In the genomic region with DNA sequence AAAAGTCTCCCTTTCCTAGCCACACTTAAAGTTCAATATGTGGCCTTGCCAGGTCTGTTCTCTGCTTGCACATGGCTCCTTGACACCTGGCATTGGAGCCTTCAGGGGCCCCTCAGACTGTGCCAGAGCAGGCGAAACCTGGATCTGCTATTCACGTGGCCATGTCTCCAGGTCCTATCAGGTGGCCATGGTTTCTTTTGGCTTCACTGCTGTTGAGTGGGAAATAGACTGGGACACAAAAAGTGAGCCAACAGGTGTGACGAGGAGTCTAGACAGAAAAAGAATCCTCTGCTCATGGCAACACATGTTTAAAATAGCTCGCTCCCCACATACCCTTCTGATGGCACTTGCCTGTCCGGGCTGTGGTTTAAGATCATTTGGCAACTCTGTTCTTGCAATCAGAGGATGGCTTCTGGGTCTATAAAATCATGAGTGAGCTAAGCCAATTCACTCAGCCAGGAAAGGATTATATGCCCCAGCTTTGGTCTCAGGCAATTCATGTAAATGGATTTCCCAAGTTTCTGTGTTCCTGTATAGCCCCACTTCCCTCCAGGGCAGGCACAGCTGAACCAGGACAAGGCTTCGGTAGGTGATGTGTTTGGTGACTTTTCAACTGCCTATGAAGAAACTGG, we compare ENCODE assay signal across 16 mouse cellular contexts.
DNase-seq lines count a peak whose midpoint lies in the region; ATAC-seq and TF ChIP-seq lines count a peak whose summit lies in the region.
"Had no signal": no experiment of that assay in that cellular context is flagged by ENCODE, and none has a peak within 500 bp of the region (broad histone marks: within the 10 kb centered on the region; RNA-seq: fewer than 3 reads in every experiment).

No protein-coding gene starts in this region.

- H3K9ac ChIP-seq in embryonic facial prominence, embryonic 14.5 days (ENCODE audit: low read depth, low read length), result no peak overlapping the region
- H3K9ac ChIP-seq in liver, postnatal 0 days (replicated peaks), result no peak overlapping the region
- H3K9ac ChIP-seq in liver, embryonic 11.5 days (ENCODE audit: low read depth, low read length), result no peak overlapping the region
- H3K9ac ChIP-seq: forebrain, embryonic 12.5 days; hindbrain, embryonic 12.5 days had no signal

- TF ChIP-seq POLR2A in myocyte (IDR thresholded peaks at IDR 0.05; ENCODE audit: insufficient read length, low read depth), result no peak

- TF ChIP-seq EP300 in liver, postnatal 0 days (IDR thresholded peaks at IDR 0.05; ENCODE audit: low read depth), result no peak

- no peaks in the 10 kb centered on the region for H3K9me3 ChIP-seq in embryonic facial prominence, embryonic 14.5 days (ENCODE audit: control insufficient read depth, low read length)
- H3K9me3 ChIP-seq in embryonic facial prominence, embryonic 10.5 days, result no peaks in the 10 kb centered on the region
- H3K9me3 ChIP-seq in liver, postnatal 0 days (ENCODE audit: low read length), result no peaks in the 10 kb centered on the region
- no peaks in the 10 kb centered on the region for H3K9me3 ChIP-seq in liver, embryonic 11.5 days (ENCODE audit: control insufficient read depth, low read length)
- H3K9me3 ChIP-seq: forebrain, embryonic 12.5 days; heart, embryonic 10.5 days; hindbrain, embryonic 12.5 days had no signal

- peak; percentile 5 for DNase-seq in embryonic facial prominence, embryonic 14.5 days (ENCODE audit: low spot score)
- DNase-seq in embryonic facial prominence, embryonic 10.5 days (ENCODE audit: low spot score), result no peak
- DNase-seq in liver, postnatal 0 days, result no peak
- no peak for DNase-seq in liver, embryonic 11.5 days (ENCODE audit: low spot score)
- DNase-seq in thymus, postnatal 36 days, result no peak
- no peak for DNase-seq in thymus, adult 18-20 months
- DNase-seq: cerebellum, adult 2 months; cerebellum, postnatal 10 days; heart, postnatal 4 days had no signal

- no peak overlapping the region for H3K4me3 ChIP-seq in embryonic facial prominence, embryonic 14.5 days (ENCODE audit: low read depth, low read length)
- H3K4me3 ChIP-seq in embryonic facial prominence, embryonic 10.5 days, result no peak overlapping the region
- H3K4me3 ChIP-seq in liver, postnatal 0 days (ENCODE audit: low read depth, low read length), result no peak overlapping the region
- no peak overlapping the region for H3K4me3 ChIP-seq in liver, embryonic 11.5 days (ENCODE audit: low read depth, low read length)
- no peak overlapping the region for H3K4me3 ChIP-seq in myocyte
- H3K4me3 ChIP-seq: forebrain, embryonic 12.5 days; heart, embryonic 10.5 days; hindbrain, embryonic 12.5 days had no signal

- no peaks in the 10 kb centered on the region for H3K36me3 ChIP-seq in embryonic facial prominence, embryonic 14.5 days (ENCODE audit: control insufficient read depth, insufficient read depth, low read length)
- H3K36me3 ChIP-seq in embryonic facial prominence, embryonic 10.5 days (replicated peaks), result no peaks in the 10 kb centered on the region
- H3K36me3 ChIP-seq in liver, postnatal 0 days (replicated peaks; ENCODE audit: insufficient read depth, low read length), result no peaks in the 10 kb centered on the region
- no peaks in the 10 kb centered on the region for H3K36me3 ChIP-seq in liver, embryonic 11.5 days (ENCODE audit: control insufficient read depth, insufficient read depth, low read length)
- no peaks in the 10 kb centered on the region for H3K36me3 ChIP-seq in myocyte (ENCODE audit: control insufficient read depth, insufficient read depth)
- H3K36me3 ChIP-seq: forebrain, embryonic 12.5 days; heart, embryonic 10.5 days; hindbrain, embryonic 12.5 days had no signal

- no peaks in the 10 kb centered on the region for H3K79me2 ChIP-seq in myocyte (ENCODE audit: control insufficient read depth, insufficient read depth)

- 65% methylated on average over 6 of the region's 6 CpGs for WGBS in embryonic facial prominence, embryonic 14.5 days
- WGBS in embryonic facial prominence, embryonic 10.5 days, result 86% methylated on average over 6 of the region's 6 CpGs
- WGBS in liver, postnatal 0 days (ENCODE audit: insufficient replicate concordance), result 72% methylated on average over 6 of the region's 6 CpGs
- 82% methylated on average over 6 of the region's 6 CpGs for WGBS in liver, embryonic 11.5 days

- no peak for ATAC-seq in embryonic facial prominence, embryonic 14.5 days (ENCODE audit: low read depth)
- peak; percentile 47; the same call in 1 of the 2 replicates for ATAC-seq in liver, postnatal 0 days
- ATAC-seq in liver, embryonic 11.5 days (replicated peaks; ENCODE audit: low FRiP score), result no peak
- ATAC-seq: forebrain, embryonic 16.5 days; hindbrain, embryonic 16.5 days; inflammation-experienced regulatory T-cells, adult 6 months had no signal

- no peak overlapping the region for H3K4me2 ChIP-seq in embryonic facial prominence, embryonic 14.5 days (ENCODE audit: low read depth, low read length)
- H3K4me2 ChIP-seq in liver, postnatal 0 days (ENCODE audit: low read depth, low read length), result no peak overlapping the region
- H3K4me2 ChIP-seq in liver, embryonic 11.5 days, result no peak overlapping the region
- peak overlapping the region; percentile 15 for H3K4me2 ChIP-seq in myocyte (ENCODE audit: low read depth)
- H3K4me2 ChIP-seq: forebrain, embryonic 12.5 days; hindbrain, embryonic 12.5 days had no signal

- H3K4me1 ChIP-seq in embryonic facial prominence, embryonic 14.5 days (ENCODE audit: control insufficient read depth, insufficient read depth, low read length), result no peaks in the 10 kb centered on the region
- no peaks in the 10 kb centered on the region; the same call in 1 of the 2 replicates for H3K4me1 ChIP-seq in embryonic facial prominence, embryonic 10.5 days
- H3K4me1 ChIP-seq in liver, postnatal 0 days (ENCODE audit: insufficient read depth), result no peaks in the 10 kb centered on the region
- no peaks in the 10 kb centered on the region for H3K4me1 ChIP-seq in liver, embryonic 11.5 days (replicated peaks; ENCODE audit: control insufficient read depth, insufficient read depth, low read length)
- H3K4me1 ChIP-seq: forebrain, embryonic 12.5 days; heart, embryonic 10.5 days; hindbrain, embryonic 12.5 days had no signal

- no peaks in the 10 kb centered on the region for H3K27me3 ChIP-seq in embryonic facial prominence, embryonic 14.5 days (replicated peaks; ENCODE audit: control insufficient read depth, insufficient read depth, low read length)
- H3K27me3 ChIP-seq in embryonic facial prominence, embryonic 10.5 days (replicated peaks; ENCODE audit: low read depth, poor library complexity, severe bottlenecking), result no peaks in the 10 kb centered on the region
- H3K27me3 ChIP-seq in liver, postnatal 0 days (ENCODE audit: insufficient read depth, low read length), result no peaks in the 10 kb centered on the region
- H3K27me3 ChIP-seq in liver, embryonic 11.5 days (replicated peaks; ENCODE audit: control insufficient read depth, insufficient read depth, low read length), result no peaks in the 10 kb centered on the region
- no peaks in the 10 kb centered on the region for H3K27me3 ChIP-seq in myocyte (ENCODE audit: control insufficient read depth, insufficient read depth, insufficient read length)
- H3K27me3 ChIP-seq: forebrain, embryonic 12.5 days; hindbrain, embryonic 12.5 days had no signal

- H3ac ChIP-seq in myocyte (ENCODE audit: control insufficient read depth, insufficient read length), result no peak overlapping the region

- no peak overlapping the region for H3K27ac ChIP-seq in embryonic facial prominence, embryonic 14.5 days (replicated peaks; ENCODE audit: low read depth, low read length)
- no peak overlapping the region for H3K27ac ChIP-seq in embryonic facial prominence, embryonic 10.5 days (replicated peaks)
- no peak overlapping the region for H3K27ac ChIP-seq in liver, postnatal 0 days (ENCODE audit: low read depth)
- no peak overlapping the region for H3K27ac ChIP-seq in liver, embryonic 11.5 days (ENCODE audit: low read depth, low read length)
- H3K27ac ChIP-seq: forebrain, embryonic 12.5 days; heart, embryonic 10.5 days; hindbrain, embryonic 12.5 days had no signal

- TF ChIP-seq CTCF in liver, postnatal 0 days (IDR thresholded peaks at IDR 0.05; ENCODE audit: low read depth), result no peak

TF ChIP-seq in myocyte, 11 proteins besides CTCF, POLR2A, EP300 and RAD21:
- TF ChIP-seq CEBPB (IDR thresholded peaks at IDR 0.05; ENCODE audit: insufficient read depth, poor library complexity, severe bottlenecking) (no peak), MAX (IDR thresholded peaks at IDR 0.05; ENCODE audit: low read depth) (no peak), SRF (IDR thresholded peaks at IDR 0.05; ENCODE audit: control insufficient read depth, insufficient read length, low read depth) (no peak), E2F4 (IDR thresholded peaks at IDR 0.05; ENCODE audit: insufficient read depth) (no peak), USF1 (IDR thresholded peaks at IDR 0.05; ENCODE audit: low read depth) (no peak), TCF12 (IDR thresholded peaks at IDR 0.05; ENCODE audit: insufficient read depth, poor library complexity, severe bottlenecking) (no peak), MYOG (IDR thresholded peaks at IDR 0.05; ENCODE audit: control insufficient read depth in 1 of 3, insufficient read depth in 1 of 3, insufficient read length in 2 of 3, low read depth in 2 of 3) (peak in 2 of 3 experiments; percentile 36 to 51), MYOD1 (IDR thresholded peaks at IDR 0.05; ENCODE audit: control insufficient read depth in 1 of 3, insufficient read length in 2 of 3, low read depth in 2 of 3) (peak in 2 of 3 experiments; percentile 54 to 81), POLR2AphosphoS2 (IDR thresholded peaks at IDR 0.05; ENCODE audit: insufficient read length, low read depth) (no peak)
